Mouse (Mus musculus): Measurements from ENCODE around the gene Maco1. TPM values are rescaled to one million over a fixed set of nuclear protein-coding genes. Genes with fewer than 3 reads are reported as not detected.
"Not testable (repeated sequence)": the region's sequence is repeated elsewhere in the genome, so short reads cannot be mapped to it uniquely, and the experiment has no call there.

Maco1 gene
- polyA plus RNA-seq, 1 experiment from 2014 or later: 39.7 TPM

DNA sequence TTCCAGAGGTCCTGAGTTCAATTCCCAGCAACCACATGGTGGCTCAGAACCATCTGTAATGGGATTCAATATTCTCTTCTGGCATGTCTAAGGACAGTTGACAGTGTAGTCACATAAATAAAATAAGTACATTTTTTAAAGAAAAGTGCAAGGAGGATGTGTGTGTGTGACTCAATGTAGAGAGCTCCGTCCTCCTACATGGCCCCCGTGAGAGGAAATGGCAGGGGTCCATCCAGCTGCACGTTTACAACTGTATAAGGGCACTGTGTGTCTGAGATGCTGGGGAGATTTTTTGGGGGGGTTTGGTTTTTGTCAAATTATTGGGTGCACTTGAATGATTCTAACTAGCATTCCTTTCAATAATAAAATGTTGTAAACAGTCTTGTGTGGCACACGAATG is 17.7 kb downstream of the Maco1 start:
- no peaks in the 10 kb centered on the region for H3K4me1 ChIP-seq
- 89% methylated on average over 4 of the region's 4 CpGs for WGBS
- peaks cover 47% of the 10 kb centered on the region for H3K36me3 ChIP-seq
- no peak overlapping the region for H3K4me2 ChIP-seq
- no peak for ATAC-seq (replicated peaks; ENCODE audit: low FRiP score)
- H3K27me3 ChIP-seq: no peaks in the 10 kb centered on the region
- H3K9ac ChIP-seq: no peak overlapping the region
- no peaks in the 10 kb centered on the region for H3K9me3 ChIP-seq (replicated peaks)
- H3K4me3 ChIP-seq (replicated peaks): no peak overlapping the region
- H3K27ac ChIP-seq: no peak overlapping the region

GRCm38 (mm10) chr4:134831934-134832333 is 21.2 kb downstream of the Maco1 start:
- 85% methylated on average over 3 of the region's 3 CpGs for WGBS
- Histone ChIP-seq H3K9ac (no peak overlapping the region), H3K4me3 (replicated peaks) (no peak overlapping the region), H3K4me1 (no peaks in the 10 kb centered on the region), H3K36me3 (peaks cover 67% of the 10 kb centered on the region), H3K4me2 (no peak overlapping the region), H3K27me3 (no peaks in the 10 kb centered on the region), H3K27ac (no peak overlapping the region), H3K9me3 (replicated peaks) (no peaks in the 10 kb centered on the region)
- ATAC-seq (replicated peaks; ENCODE audit: low FRiP score): no peak

- no peaks in the 10 kb centered on the region for H3K9me3 ChIP-seq (replicated peaks)
- no peak overlapping the region for H3K4me2 ChIP-seq
- H3K4me1 ChIP-seq: peaks cover 5% of the 10 kb centered on the region
- no peak overlapping the region for H3K27ac ChIP-seq
- H3K9ac ChIP-seq: no peak overlapping the region
- H3K36me3 ChIP-seq: peaks cover 64% of the 10 kb centered on the region
- WGBS: 92% methylated on average over 11 of the region's 11 CpGs
- no peak overlapping the region for H3K4me3 ChIP-seq (replicated peaks)
- ATAC-seq (replicated peaks; ENCODE audit: low FRiP score): no peak
- no peaks in the 10 kb centered on the region for H3K27me3 ChIP-seq
These were observed 25.3 kb downstream of the Maco1 start for GRCm38 (mm10) chr4:134827806-134828205.

GRCm38 (mm10) chr4:134826348-134826747 is 26.8 kb downstream of the Maco1 start:
- ATAC-seq (replicated peaks; ENCODE audit: low FRiP score): no peak
- no peaks in the 10 kb centered on the region for H3K9me3 ChIP-seq (replicated peaks)
- H3K27me3 ChIP-seq: no peaks in the 10 kb centered on the region
- H3K4me3 ChIP-seq (replicated peaks): no peak overlapping the region
- no peak overlapping the region for H3K27ac ChIP-seq
- H3K36me3 ChIP-seq: peaks cover 54% of the 10 kb centered on the region
- peaks cover 11% of the 10 kb centered on the region for H3K4me1 ChIP-seq
- no peak overlapping the region for H3K9ac ChIP-seq
- H3K4me2 ChIP-seq: no peak overlapping the region

- H3K4me3 ChIP-seq (replicated peaks); ATAC-seq (replicated peaks; ENCODE audit: low FRiP score); H3K27ac ChIP-seq; H3K4me2 ChIP-seq; H3K9me3 ChIP-seq (replicated peaks); H3K9ac ChIP-seq; H3K27me3 ChIP-seq: not testable (repeated sequence)
- WGBS: 98% methylated on average over 11 of the region's 11 CpGs
- peaks cover 12% of the 10 kb centered on the region for H3K4me1 ChIP-seq
- peaks cover 50% of the 10 kb centered on the region for H3K36me3 ChIP-seq
These were observed 27.3 kb downstream of the Maco1 start for GRCm38 (mm10) chr4:134825864-134826263.

DNA sequence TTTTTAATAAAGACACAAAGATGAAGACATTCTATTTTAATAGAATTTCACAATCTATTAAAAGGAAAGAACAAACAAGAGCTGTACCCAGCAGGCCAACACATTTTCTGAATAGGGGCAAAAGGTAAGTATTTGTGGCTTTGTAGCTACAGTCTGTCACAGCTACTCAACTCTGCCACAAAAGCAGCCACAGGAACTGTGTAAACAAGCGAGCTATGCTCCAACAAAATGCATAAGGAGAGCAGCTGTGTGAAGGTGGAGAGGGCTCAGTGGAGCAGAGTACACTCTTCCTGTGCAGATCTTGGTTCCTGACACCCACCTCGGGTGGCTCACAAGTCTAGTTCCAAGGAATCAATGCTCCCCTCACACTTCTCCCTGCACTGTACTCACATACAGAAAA is 29.6 kb downstream of the Maco1 start:
- Histone ChIP-seq H3K4me3 (replicated peaks) (no peak overlapping the region), H3K9me3 (replicated peaks) (no peaks in the 10 kb centered on the region), H3K27ac (0 out of 2 replicates have a peak overlapping the region, but pooled peaks have one; percentile 2), H3K4me1 (peaks cover 15% of the 10 kb centered on the region), H3K9ac (no peak overlapping the region), H3K36me3 (peaks cover 41% of the 10 kb centered on the region), H3K4me2 (no peak overlapping the region), H3K27me3 (no peaks in the 10 kb centered on the region)
- WGBS: 36% methylated on average over 2 of the region's 2 CpGs
- no peak for ATAC-seq (replicated peaks; ENCODE audit: low FRiP score)

DNA sequence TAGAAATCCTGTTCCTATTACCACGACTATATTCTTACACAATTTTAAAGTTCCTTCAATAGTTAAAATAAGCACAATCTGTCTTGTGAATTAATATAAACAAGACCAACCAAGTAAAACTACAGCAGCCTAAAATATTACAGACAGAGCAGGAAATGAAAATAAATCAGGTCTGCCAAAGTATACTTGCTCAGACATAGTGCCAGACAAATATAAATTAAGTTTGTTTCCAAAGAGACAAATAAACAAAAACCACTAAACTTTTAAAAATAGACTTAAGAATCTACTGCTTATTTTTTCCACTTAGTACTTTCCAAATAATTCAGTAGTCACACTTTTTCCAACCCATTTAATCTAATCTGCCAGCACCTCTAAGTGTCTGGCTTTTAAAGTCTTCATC is 32.1 kb downstream of the Maco1 start:
- Histone ChIP-seq H3K4me2 (no peak overlapping the region), H3K27ac (peak overlapping the region; percentile 75), H3K36me3 (peaks cover 29% of the 10 kb centered on the region), H3K4me3 (replicated peaks) (no peak overlapping the region), H3K9me3 (replicated peaks) (no peaks in the 10 kb centered on the region), H3K9ac (no peak overlapping the region), H3K27me3 (no peaks in the 10 kb centered on the region), H3K4me1 (peaks cover 15% of the 10 kb centered on the region)
- 47% methylated on average over 1 of the region's 1 CpGs for WGBS
- ATAC-seq (replicated peaks; ENCODE audit: low FRiP score): no peak

GRCm38 (mm10) chr4:134817706-134818105 is 35.4 kb downstream of the Maco1 start:
- Histone ChIP-seq H3K4me2 (no peak overlapping the region), H3K27ac (no peak overlapping the region), H3K9ac (no peak overlapping the region), H3K4me3 (replicated peaks) (no peak overlapping the region), H3K36me3 (peaks cover 19% of the 10 kb centered on the region), H3K4me1 (peaks cover 9% of the 10 kb centered on the region), H3K9me3 (replicated peaks) (no peaks in the 10 kb centered on the region), H3K27me3 (no peaks in the 10 kb centered on the region)
- WGBS: 86% methylated on average over 4 of the region's 4 CpGs
- ATAC-seq (replicated peaks; ENCODE audit: low FRiP score): no peak

DNA sequence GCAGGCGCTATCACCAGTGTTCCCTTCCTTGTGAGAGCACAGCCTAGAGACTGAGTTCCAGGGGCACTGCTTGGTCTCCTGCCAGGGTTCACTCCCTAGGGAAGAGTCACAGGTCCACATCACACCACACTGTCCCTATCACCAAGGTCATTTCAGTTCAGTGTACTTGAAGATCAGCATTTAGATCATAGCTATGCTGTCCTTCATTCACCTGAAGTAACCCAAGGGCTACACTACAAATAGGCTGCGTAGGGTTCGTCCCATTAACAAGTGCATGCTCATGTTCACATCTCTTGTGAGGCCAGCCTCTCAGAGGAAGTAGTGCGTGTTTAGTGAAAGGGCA is 38.9 kb downstream of the Maco1 start:
- WGBS: 89% methylated on average over 4 of the region's 4 CpGs
- H3K4me3 ChIP-seq (replicated peaks): no peak overlapping the region
- H3K4me1 ChIP-seq: no peaks in the 10 kb centered on the region
- no peaks in the 10 kb centered on the region for H3K9me3 ChIP-seq (replicated peaks)
- H3K27ac ChIP-seq: no peak overlapping the region
- H3K27me3 ChIP-seq: no peaks in the 10 kb centered on the region
- H3K9ac ChIP-seq: no peak overlapping the region
- no peak for ATAC-seq (replicated peaks; ENCODE audit: low FRiP score)
- H3K4me2 ChIP-seq: no peak overlapping the region
- peaks cover 54% of the 10 kb centered on the region for H3K36me3 ChIP-seq

- H3K27ac ChIP-seq: no peak overlapping the region
- ATAC-seq (replicated peaks; ENCODE audit: low FRiP score): no peak
- 91% methylated on average over 17 of the region's 17 CpGs for WGBS
- no peaks in the 10 kb centered on the region for H3K4me1 ChIP-seq
- H3K9me3 ChIP-seq (replicated peaks): no peaks in the 10 kb centered on the region
- H3K4me2 ChIP-seq: no peak overlapping the region
- H3K36me3 ChIP-seq: peaks cover 60% of the 10 kb centered on the region
- H3K4me3 ChIP-seq (replicated peaks): no peak overlapping the region
- no peak overlapping the region for H3K9ac ChIP-seq
- H3K27me3 ChIP-seq: no peaks in the 10 kb centered on the region
These were observed 39.5 kb downstream of the Maco1 start for GRCm38 (mm10) chr4:134813406-134814228.

- WGBS: 80% methylated on average over 5 of the region's 5 CpGs
- no peak for ATAC-seq (replicated peaks; ENCODE audit: low FRiP score)
These were observed 48.4 kb downstream of the Maco1 start for GRCm38 (mm10) chr4:134804765-134805164.

DNA sequence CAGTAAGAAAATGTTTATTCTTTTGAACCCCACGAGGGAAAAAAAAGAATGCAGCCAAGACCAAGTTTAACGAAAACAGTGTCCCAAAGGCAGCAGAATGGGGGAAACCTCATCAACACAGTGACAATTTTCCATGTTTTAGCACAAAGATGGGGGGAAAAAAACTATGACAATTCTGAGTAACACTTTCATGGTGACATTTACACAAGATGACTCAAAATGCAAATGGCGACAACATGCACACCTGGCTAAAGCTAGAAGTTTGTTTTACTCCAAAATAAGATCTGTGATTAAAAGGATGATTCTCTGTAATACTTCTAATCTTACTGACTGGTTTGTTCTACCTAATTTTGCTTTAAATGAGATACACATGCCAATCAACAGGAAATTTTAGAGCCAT is 50.4 kb downstream of the Maco1 start:
- Histone ChIP-seq H3K36me3 (peaks cover 66% of the 10 kb centered on the region), H3K27me3 (no peaks in the 10 kb centered on the region), H3K4me1 (peaks cover 39% of the 10 kb centered on the region), H3K4me3 (replicated peaks) (no peak overlapping the region), H3K27ac (peak overlapping the region; percentile 38; the same call in 1 of the 2 replicates), H3K9me3 (replicated peaks) (no peaks in the 10 kb centered on the region), H3K9ac (no peak overlapping the region), H3K4me2 (no peak overlapping the region)
- WGBS: 88% methylated on average over 3 of the region's 3 CpGs
- no peak for ATAC-seq (replicated peaks; ENCODE audit: low FRiP score)

More at GRCm38 (mm10) chr4:134804765-134805164, 48.4 kb downstream of the Maco1 start:
- peaks cover 86% of the 10 kb centered on the region for H3K36me3 ChIP-seq
- peaks cover 31% of the 10 kb centered on the region for H3K4me1 ChIP-seq
- no peak overlapping the region for H3K4me2 ChIP-seq
- no peaks in the 10 kb centered on the region for H3K27me3 ChIP-seq
- H3K9ac ChIP-seq: no peak overlapping the region
- H3K9me3 ChIP-seq (replicated peaks): no peaks in the 10 kb centered on the region
- no peak overlapping the region for H3K27ac ChIP-seq
- no peak overlapping the region for H3K4me3 ChIP-seq (replicated peaks)

GRCm38 (mm10) chr4:134802155-134802554 is 51.0 kb downstream of the Maco1 start:
- Histone ChIP-seq H3K9ac (peak overlapping the region; percentile 1; the same call in 1 of the 2 replicates), H3K4me3 (replicated peaks) (no peak overlapping the region), H3K4me1 (peaks cover 40% of the 10 kb centered on the region), H3K27me3 (no peaks in the 10 kb centered on the region), H3K4me2 (no peak overlapping the region), H3K9me3 (replicated peaks) (no peaks in the 10 kb centered on the region), H3K36me3 (peaks cover 61% of the 10 kb centered on the region), H3K27ac (peak overlapping the region; percentile 50)
- 67% methylated on average over 10 of the region's 10 CpGs for WGBS
- ATAC-seq (replicated peaks; ENCODE audit: low FRiP score): 0 out of 2 replicates have a peak, but pooled peaks have one; percentile 41

All from kidney, embryonic 15.5 days (tissue).